Mouse (Mus musculus): Measurements from ENCODE around the gene Nrde2. TPM values are rescaled to one million over a fixed set of nuclear protein-coding genes. Genes with fewer than 3 reads are reported as not detected.
A peak's percentile ranks its signal among the peaks of the same experiment; 100 is the strongest.

Gene Nrde2
- polyA plus RNA-seq, 1 experiment, result 7.6 TPM

DNA sequence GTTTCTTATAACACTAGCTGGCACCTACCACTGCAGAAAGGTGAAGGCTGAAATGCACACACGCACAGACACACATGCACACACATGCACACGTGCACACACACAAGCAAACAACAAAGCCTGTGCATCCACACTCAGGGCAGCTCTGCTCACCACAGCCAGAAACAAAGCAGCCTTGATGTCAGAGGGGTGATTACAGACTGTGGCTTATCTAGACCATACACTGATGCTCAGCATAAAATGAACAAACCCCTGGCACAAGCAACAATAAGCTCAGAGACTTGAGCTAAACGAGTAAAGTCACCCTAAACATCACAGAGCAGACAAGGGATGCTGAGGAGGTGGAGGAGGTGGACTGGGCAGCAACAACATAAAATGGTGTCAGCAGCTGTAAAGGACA is 24.3 kb downstream of the Nrde2 start:
- H3K27me3 ChIP-seq (ENCODE audit: control insufficient read depth, insufficient read depth, low read length), result no peaks in the 10 kb centered on the region
- WGBS, result 90% methylated on average over 3 of the region's 3 CpGs
- no peak overlapping the region for H3K4me3 ChIP-seq (ENCODE audit: extremely low read depth, insufficient read depth, insufficient read length)
- no peak for DNase-seq (ENCODE audit: low read depth in 1 of 2, low spot score in 2 of 2)
- TF ChIP-seq POLR2A (IDR thresholded peaks at IDR 0.05; ENCODE audit: low read depth, low read length), result no peak
- no peak for TF ChIP-seq CTCF (IDR thresholded peaks at IDR 0.05; ENCODE audit: extremely low read depth, insufficient read depth, insufficient read length, insufficient replicate concordance)
- H3K36me3 ChIP-seq (ENCODE audit: control insufficient read depth, insufficient read depth, low read length), result peaks cover 47% of the 10 kb centered on the region
- H3K4me1 ChIP-seq (ENCODE audit: control insufficient read depth, insufficient read depth, insufficient read length), result 0 out of 2 replicates have a peak, but pooled peaks cover 2% of the 10 kb centered on the region
- H3K27ac ChIP-seq (ENCODE audit: insufficient read depth, low read length), result no peak overlapping the region

DNA sequence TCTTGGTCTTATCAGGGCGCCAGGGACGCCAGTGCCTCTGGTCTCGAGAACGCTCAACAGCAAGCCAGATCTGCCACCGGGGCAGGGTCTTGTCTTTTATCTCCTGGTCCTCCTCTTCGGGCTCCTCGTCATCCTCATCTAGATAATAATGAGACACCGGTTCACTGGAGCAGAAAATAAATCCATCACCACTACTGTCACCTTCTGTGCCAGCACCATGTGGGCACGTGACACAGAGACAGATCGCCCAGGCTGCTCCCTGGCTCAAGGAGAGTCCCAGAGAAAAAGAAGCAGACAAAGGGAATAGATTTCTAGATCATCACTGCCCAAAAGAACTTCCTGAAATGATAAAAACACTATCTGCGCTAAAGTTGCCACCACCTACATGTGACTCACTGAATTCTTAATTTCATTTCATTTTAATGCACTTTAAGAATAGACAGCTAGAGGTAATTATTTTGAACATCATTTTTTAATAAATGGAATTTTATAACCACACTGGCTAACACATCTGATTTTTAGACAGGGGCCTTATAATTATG is 25.0 kb downstream of the Nrde2 start:
- 85% methylated on average over 11 of the region's 11 CpGs for WGBS
- Histone ChIP-seq H3K4me1 (ENCODE audit: control insufficient read depth, insufficient read depth, insufficient read length) (0 out of 2 replicates have a peak, but pooled peaks cover 2% of the 10 kb centered on the region), H3K36me3 (ENCODE audit: control insufficient read depth, insufficient read depth, low read length) (peaks cover 43% of the 10 kb centered on the region), H3K27me3 (ENCODE audit: control insufficient read depth, insufficient read depth, low read length) (no peaks in the 10 kb centered on the region), H3K27ac (ENCODE audit: insufficient read depth, low read length) (no peak overlapping the region), H3K4me3 (ENCODE audit: extremely low read depth, insufficient read depth, insufficient read length) (no peak overlapping the region)
- TF ChIP-seq CTCF (IDR thresholded peaks at IDR 0.05; ENCODE audit: extremely low read depth, insufficient read depth, insufficient read length, insufficient replicate concordance) (no peak), POLR2A (IDR thresholded peaks at IDR 0.05; ENCODE audit: low read depth, low read length) (no peak)
- DNase-seq (ENCODE audit: low read depth in 1 of 2, low spot score in 2 of 2), result no peak

- H3K27ac ChIP-seq (ENCODE audit: insufficient read depth, low read length), result no peak overlapping the region
- H3K36me3 ChIP-seq (ENCODE audit: control insufficient read depth, insufficient read depth, low read length), result peaks cover 33% of the 10 kb centered on the region
- TF ChIP-seq CTCF (IDR thresholded peaks at IDR 0.05; ENCODE audit: extremely low read depth, insufficient read depth, insufficient read length, insufficient replicate concordance) (peak; percentile 72; the same call in 1 of the 2 replicates), POLR2A (IDR thresholded peaks at IDR 0.05; ENCODE audit: low read depth, low read length) (no peak)
- 43% methylated on average over 8 of the region's 8 CpGs for WGBS
- 0 out of 2 replicates have a peak, but pooled peaks cover 2% of the 10 kb centered on the region for H3K4me1 ChIP-seq (ENCODE audit: control insufficient read depth, insufficient read depth, insufficient read length)
- no peak overlapping the region for H3K4me3 ChIP-seq (ENCODE audit: extremely low read depth, insufficient read depth, insufficient read length)
- no peaks in the 10 kb centered on the region for H3K27me3 ChIP-seq (ENCODE audit: control insufficient read depth, insufficient read depth, low read length)
- DNase-seq (ENCODE audit: low read depth in 1 of 2, low spot score in 2 of 2), result peak; percentile 49 to 60
Measured at GRCm38 (mm10) chr12:100131655-100132054, 27.8 kb downstream of the Nrde2 start.

- Histone ChIP-seq H3K4me3 (ENCODE audit: extremely low read depth, insufficient read depth, insufficient read length) (no peak overlapping the region), H3K36me3 (ENCODE audit: control insufficient read depth, insufficient read depth, low read length) (peaks cover 31% of the 10 kb centered on the region), H3K4me1 (ENCODE audit: control insufficient read depth, insufficient read depth, insufficient read length) (0 out of 2 replicates have a peak, but pooled peaks cover 2% of the 10 kb centered on the region), H3K27ac (ENCODE audit: insufficient read depth, low read length) (no peak overlapping the region), H3K27me3 (ENCODE audit: control insufficient read depth, insufficient read depth, low read length) (no peaks in the 10 kb centered on the region)
- TF ChIP-seq CTCF (IDR thresholded peaks at IDR 0.05; ENCODE audit: extremely low read depth, insufficient read depth, insufficient read length, insufficient replicate concordance) (no peak), POLR2A (IDR thresholded peaks at IDR 0.05; ENCODE audit: low read depth, low read length) (no peak)
- DNase-seq (ENCODE audit: low read depth in 1 of 2, low spot score in 2 of 2), result no peak
- WGBS, result 95% methylated on average over 9 of the region's 9 CpGs
Measured at GRCm38 (mm10) chr12:100131167-100131566, 28.3 kb downstream of the Nrde2 start.

DNA sequence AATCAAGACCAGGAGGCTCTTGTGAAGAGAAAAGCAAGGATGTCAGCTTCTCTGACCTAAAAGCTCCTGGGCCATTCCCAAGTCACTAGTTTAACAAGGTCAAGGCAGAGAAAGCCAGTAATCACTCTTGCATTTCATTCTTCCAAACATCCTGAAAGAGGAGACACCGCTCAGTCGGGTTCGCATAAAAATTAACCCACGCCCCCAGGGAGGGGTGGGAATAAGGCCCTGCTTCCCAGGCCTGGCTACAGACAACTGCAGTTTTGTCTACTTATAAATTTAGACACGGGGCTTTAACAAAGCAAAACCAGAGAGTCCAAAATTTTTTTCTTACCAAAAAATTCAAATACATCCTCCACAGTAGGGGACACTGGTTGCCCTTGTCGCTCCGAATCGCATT is 30.5 kb downstream of the Nrde2 start:
- no peak overlapping the region for H3K27ac ChIP-seq (ENCODE audit: insufficient read depth, low read length)
- no peak for DNase-seq (ENCODE audit: low read depth in 1 of 2, low spot score in 2 of 2)
- H3K36me3 ChIP-seq (ENCODE audit: control insufficient read depth, insufficient read depth, low read length), result peaks cover 41% of the 10 kb centered on the region
- no peaks in the 10 kb centered on the region for H3K27me3 ChIP-seq (ENCODE audit: control insufficient read depth, insufficient read depth, low read length)
- H3K4me3 ChIP-seq (ENCODE audit: extremely low read depth, insufficient read depth, insufficient read length), result no peak overlapping the region
- TF ChIP-seq CTCF (IDR thresholded peaks at IDR 0.05; ENCODE audit: extremely low read depth, insufficient read depth, insufficient read length, insufficient replicate concordance), result no peak
- no peak for TF ChIP-seq POLR2A (IDR thresholded peaks at IDR 0.05; ENCODE audit: low read depth, low read length)
- H3K4me1 ChIP-seq (ENCODE audit: control insufficient read depth, insufficient read depth, insufficient read length), result 0 out of 2 replicates have a peak, but pooled peaks cover 2% of the 10 kb centered on the region
- 92% methylated on average over 8 of the region's 8 CpGs for WGBS

GRCm38 (mm10) chr12:100128522-100128921 is 30.9 kb downstream of the Nrde2 start:
- H3K27ac ChIP-seq (ENCODE audit: insufficient read depth, low read length), result 0 out of 2 replicates have a peak overlapping the region, but pooled peaks have one; percentile 4
- no peak overlapping the region for H3K4me3 ChIP-seq (ENCODE audit: extremely low read depth, insufficient read depth, insufficient read length)
- H3K27me3 ChIP-seq (ENCODE audit: control insufficient read depth, insufficient read depth, low read length), result no peaks in the 10 kb centered on the region
- DNase-seq (ENCODE audit: low read depth in 1 of 2, low spot score in 2 of 2), result no peak
- H3K36me3 ChIP-seq (ENCODE audit: control insufficient read depth, insufficient read depth, low read length), result peaks cover 42% of the 10 kb centered on the region
- 93% methylated on average over 6 of the region's 6 CpGs for WGBS
- TF ChIP-seq POLR2A (IDR thresholded peaks at IDR 0.05; ENCODE audit: low read depth, low read length) (no peak), CTCF (IDR thresholded peaks at IDR 0.05; ENCODE audit: extremely low read depth, insufficient read depth, insufficient read length, insufficient replicate concordance) (no peak)
- 0 out of 2 replicates have a peak, but pooled peaks cover 2% of the 10 kb centered on the region for H3K4me1 ChIP-seq (ENCODE audit: control insufficient read depth, insufficient read depth, insufficient read length)

DNA sequence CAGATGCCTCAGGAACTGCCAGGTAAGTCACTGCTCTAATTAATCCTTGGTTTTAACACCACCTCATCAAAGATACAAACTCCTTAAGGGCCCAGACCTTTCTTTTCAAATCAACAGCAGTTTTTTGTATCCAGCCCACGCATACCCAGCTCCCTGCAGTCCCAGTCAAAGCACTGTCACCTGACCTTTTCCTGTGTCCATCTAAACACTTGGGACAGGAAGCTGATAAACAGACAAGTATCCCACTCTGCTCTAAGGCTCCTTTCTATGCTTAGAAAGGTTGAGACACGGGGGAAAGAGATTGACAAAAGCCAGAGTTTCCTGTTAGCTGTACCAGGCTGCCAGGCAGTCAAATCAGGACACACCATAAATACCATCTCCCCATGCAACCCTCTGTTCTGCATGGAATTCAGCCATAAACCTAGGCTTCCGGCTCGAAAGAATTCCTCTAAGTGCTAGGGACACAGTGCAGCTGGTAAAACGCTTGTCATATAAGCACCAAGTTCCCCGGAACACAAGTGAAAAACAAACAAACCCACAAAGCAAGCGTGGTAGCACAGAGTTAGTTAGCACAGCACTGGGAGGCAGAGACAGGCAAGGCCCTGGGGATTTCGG is 31.5 kb downstream of the Nrde2 start:
- peaks cover 45% of the 10 kb centered on the region for H3K36me3 ChIP-seq (ENCODE audit: control insufficient read depth, insufficient read depth, low read length)

More for the DNA sequence above, 31.5 kb downstream of the Nrde2 start:
- Histone ChIP-seq H3K4me1 (ENCODE audit: control insufficient read depth, insufficient read depth, insufficient read length) (0 out of 2 replicates have a peak, but pooled peaks cover 1% of the 10 kb centered on the region), H3K27me3 (ENCODE audit: control insufficient read depth, insufficient read depth, low read length) (no peaks in the 10 kb centered on the region), H3K27ac (ENCODE audit: insufficient read depth, low read length) (no peak overlapping the region), H3K4me3 (ENCODE audit: extremely low read depth, insufficient read depth, insufficient read length) (no peak overlapping the region)
- WGBS, result 86% methylated on average over 8 of the region's 8 CpGs
- no peak for TF ChIP-seq CTCF (IDR thresholded peaks at IDR 0.05; ENCODE audit: extremely low read depth, insufficient read depth, insufficient read length, insufficient replicate concordance)
- TF ChIP-seq POLR2A (IDR thresholded peaks at IDR 0.05; ENCODE audit: low read depth, low read length), result no peak
- no peak for DNase-seq (ENCODE audit: low read depth in 1 of 2, low spot score in 2 of 2)
